Mouse (Mus musculus): ENCODE measurements around the gene Gm21188.
"Not testable (repeated sequence)": the region's sequence is repeated elsewhere in the genome, so short reads cannot be mapped to it uniquely, and the experiment has no call there.

DNA sequence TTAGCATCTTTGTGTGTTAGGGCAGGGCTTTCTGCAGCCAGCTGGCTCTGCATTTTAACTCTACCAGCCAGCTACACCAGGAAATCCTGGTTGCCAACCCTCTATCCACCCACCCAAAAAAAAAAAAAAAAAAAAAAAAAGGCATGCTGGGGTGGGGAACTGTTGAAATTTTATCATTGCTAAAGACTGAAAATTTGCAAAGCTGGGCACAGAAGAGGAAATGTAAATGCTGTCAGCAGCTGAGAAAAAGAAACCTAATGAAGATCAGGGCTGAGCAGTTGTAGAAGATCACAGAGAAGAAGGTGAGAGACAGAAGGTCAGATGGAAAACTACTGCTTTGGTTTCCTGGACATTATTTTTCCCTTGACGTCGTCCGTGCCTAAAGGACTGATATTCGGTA is 10.9 kb upstream of the Gm21188 start:
- TF ChIP-seq CTCF (IDR thresholded peaks at IDR 0.05; ENCODE audit: control insufficient read depth, insufficient read depth, insufficient replicate concordance, low read depth, low read length); POLR2A (IDR thresholded peaks at IDR 0.05; ENCODE audit: control insufficient read depth, low read depth, low read length): not testable (repeated sequence)

Measured in testis, adult 2 months (tissue).